Mouse (Mus musculus) lung, postnatal 10 days (tissue): ENCODE results near the gene Msi1.

ENCODE experiments used
- DNase-seq: peaks from one replicate; pipeline ENCODE4 v3.0.0; 2021

Gene Msi1

GRCm38 (mm10) chr5:115470766-115471531, 41.5 kb downstream of the Msi1 start:
- peak; percentile 72 for DNase-seq

DNA sequence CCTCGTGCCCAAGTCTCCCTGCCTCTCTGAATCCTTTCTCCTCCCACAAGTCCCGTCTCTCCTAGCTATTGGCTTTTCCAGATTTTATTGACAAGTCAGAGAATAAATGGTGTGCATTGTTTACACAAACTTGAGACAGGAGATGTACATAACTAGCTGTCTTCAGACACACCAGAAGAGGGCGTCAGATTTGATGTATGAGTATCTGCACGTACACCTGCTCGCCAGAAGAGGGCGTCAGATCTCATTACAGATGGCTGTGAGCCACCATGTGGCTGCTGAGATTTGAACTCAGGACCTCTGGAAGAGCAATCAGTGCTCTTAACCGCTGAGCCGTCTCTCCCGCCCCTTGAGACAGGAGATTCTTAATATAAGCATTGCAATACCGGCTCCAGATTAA, 43.8 kb downstream of the Msi1 start:
- DNase-seq = no peak

DNA sequence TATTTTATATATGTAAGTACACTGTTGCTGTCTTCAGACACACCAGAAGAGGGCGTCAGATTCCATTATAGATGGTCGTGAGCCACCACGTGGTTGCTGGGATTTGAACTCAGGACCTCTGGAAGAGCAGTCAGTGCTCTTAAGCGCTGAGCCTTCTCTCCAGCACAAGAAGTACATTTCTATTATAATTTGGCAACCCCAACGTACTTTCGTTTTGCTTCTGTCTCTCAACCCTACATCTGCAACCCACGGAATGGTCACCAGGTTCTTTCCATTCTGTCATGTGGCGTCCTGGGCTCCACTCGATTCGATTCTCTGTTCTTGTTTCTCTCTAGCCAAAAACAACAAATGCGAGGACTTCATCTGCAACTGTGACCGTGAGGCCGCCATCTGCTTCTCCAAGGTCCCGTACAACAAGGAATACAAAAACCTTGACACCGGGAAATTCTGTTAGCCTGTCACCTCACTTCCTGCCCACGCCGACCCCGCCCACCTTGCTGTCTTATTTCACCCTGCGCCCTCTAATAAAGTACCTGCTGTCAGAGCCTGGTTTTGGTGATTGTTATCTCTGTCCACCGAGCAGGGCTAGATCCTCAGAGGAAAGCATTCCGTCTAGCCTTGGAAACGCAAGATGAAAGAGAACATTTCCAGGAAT, 44.9 kb downstream of the Msi1 start:
- DNase-seq = no peak

DNA sequence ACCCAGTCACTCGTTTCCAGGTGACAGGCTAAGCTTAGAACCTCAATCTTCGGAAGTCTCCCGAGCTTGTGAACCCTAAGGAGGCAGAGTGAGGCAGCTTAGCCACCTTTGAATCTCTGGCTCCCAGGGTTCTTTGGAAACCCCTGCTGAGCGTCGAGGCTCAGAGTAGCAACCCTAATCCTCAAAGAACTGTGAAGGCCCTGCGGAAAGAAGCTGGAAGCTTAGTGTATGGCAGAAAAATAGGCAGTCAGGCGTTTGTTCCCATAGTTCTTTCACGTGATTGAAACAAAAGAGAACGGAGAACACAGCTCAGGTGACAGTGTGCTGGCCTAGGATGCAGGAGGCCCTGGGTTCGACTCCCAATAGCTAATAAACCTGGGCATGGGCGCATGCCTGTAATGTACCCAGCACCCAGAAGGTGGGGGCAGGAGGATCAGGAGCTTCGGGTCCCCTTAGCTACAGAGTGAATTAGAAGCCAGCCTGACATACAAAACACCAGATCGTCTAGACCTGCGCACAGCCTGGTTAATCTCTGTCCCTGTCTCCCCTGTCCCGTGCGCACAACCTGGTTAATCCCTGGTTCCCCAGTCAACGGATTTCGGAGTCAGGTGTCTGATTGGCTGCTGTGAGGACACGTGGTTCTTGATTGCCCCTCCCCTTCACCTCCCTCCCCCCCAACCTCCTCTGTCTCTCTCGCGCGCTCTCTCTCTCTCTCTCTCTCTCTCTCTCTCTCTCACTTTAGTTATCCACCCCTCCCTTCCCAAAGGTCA, 46.1 kb downstream of the Msi1 start:
- peak; percentile 50 for DNase-seq

- no peak for DNase-seq
Measured at GRCm38 (mm10) chr5:115476107-115476727, 46.8 kb downstream of the Msi1 start.

DNA sequence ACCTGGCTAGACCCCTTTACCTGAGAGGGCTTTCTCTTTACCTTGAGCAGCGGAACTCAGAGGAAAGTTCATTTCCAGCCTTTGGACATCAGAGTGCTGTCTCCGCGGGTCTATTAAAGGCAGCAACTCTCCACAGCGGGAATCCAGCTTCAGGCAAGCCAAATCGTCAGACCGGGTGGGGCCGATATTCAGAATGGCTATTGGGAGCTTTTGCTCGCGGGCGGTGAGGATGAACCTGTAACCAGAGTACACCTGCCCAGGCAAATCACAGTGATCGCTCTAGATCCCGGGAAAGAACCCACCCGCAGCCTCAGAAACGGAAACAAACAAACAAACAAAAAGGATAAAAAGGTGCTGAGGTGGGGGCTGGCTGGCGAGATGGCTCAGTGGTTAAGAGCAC, 50.2 kb downstream of the Msi1 start:
- DNase-seq = no peak

DNA sequence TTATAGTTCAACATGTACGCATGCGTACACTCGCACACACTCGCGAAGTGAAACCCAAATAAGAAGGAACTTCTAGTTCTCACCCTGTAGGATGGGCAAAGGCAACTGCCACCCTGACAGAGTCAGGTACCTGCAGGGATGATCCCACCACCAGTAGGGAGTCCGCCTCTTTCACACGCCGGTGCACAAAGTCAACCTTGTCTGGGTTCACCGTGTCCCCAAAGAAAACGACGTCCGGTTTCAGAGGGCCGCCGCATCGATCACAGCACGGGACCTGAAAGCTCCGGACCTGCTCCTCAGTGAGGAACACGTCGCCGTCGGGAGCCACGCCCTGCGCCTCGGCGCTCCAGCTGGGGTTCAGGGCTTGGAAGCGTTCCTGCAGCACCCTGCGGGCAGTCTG, 50.7 kb downstream of the Msi1 start:
- DNase-seq = peak; percentile 51

DNA sequence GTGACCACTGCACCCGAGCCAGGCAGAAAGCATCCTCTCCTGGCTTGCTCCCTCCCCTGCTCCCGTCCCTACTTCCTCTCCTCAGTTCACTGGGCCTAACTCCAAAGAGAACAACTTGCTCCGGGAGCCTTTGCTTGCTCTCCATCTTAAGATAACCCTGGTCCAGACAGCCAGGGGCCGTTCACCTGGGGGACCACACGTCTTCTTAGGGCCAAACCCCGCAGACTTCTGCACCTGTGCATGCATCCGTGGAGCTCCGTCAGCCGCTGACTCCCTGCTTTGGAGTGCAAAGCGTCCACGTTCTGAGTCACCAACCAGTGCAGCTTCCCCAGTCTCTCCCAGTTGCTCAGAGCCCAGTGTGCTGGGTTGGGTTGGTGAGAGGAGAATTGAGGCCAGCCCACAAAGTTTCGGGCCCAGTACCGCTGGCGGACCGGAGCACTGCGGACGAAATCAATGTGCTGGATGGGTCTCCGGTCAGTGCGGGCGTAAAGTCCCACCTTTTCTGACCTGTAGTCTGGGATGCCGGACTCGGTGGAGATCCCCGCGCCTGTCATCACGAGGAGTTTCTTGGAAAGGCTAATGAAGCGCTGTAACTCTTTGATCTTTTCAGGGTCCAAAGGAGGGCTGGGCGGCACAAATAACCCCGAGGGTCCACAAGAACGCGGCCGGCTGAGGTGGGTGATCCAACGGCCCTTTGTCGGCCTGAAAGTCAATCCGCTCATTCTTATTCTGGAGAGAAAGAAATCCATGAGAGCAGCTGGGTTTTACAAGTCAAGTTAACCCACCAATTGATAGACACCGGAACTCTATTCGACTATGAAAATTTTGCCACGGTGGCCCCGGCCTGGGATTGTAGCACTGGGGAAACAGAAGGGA, 53.2 kb downstream of the Msi1 start:
- DNase-seq = no peak

DNA sequence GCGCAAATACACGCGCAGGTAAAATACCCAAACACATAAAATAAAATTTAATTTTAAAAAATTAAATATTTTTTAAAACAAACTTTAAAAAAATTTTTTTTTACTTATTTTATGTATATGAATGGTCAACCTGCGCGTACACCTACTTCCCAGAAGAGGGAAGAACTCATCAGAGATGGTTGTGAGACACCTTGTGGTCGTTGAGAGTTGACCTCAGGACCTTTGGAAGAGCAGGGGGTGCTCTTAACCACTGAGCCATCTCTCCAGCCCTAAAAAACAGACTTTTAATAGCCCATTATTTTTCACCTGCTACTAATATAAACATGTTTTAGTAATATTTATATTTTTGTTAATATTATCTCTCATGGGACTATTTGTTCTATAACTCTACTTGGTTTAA, 54.0 kb downstream of the Msi1 start:
- DNase-seq = no peak

- DNase-seq = peak; percentile 93
Measured at GRCm38 (mm10) chr5:115483947-115484920, 54.8 kb downstream of the Msi1 start, which contains the start of gene Sirt4. Gene Sirt4, minus strand, starts transcription at chr5:115484725.

DNA sequence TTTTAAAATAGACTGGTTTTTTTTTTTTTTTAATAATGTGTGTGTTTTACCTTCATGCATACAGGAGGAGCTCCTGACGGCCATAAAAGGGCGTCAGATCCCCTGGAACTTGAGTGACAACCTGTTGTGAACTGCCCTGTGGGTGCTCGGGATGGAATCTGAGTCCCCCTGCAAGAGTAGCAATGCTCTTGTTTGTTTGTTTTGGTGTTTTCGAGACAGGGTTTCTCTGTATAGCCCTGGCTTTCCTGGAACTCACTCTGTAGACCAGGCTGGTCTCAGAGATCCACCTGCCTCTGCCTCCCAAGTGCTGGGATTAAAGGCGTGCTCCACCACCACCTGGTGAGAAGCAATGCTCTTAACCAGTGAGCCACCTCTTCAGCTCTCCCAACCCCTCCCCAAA, 55.6 kb downstream of the Msi1 start:
- no peak for DNase-seq

GRCm38 (mm10) chr5:115485489-115486205, 56.2 kb downstream of the Msi1 start:
- DNase-seq = no peak

DNA sequence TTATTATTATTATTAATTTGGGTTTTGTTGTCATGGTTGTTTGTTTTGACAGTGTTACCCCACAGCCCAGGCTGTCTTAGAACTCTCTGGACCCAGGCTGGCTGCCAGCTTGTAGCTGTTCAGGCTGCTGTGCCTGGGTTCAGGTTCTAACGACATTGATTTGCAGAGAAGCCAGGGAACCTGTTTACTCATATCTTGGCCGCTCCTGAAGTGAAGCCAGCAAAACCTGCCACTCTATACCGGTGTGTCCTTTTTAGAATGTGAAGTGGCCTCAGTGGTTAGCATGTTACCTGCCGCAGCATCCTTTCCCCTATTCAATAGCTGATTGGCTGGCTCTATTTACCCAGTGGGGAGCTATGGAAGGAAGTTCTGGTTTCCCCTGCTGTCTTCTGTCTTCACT, 57.3 kb downstream of the Msi1 start:
- no peak for DNase-seq

- no peak for DNase-seq
Measured at GRCm38 (mm10) chr5:115487353-115487752, 58.0 kb downstream of the Msi1 start.

GRCm38 (mm10) chr5:115487942-115488580, 58.7 kb downstream of the Msi1 start:
- DNase-seq = no peak

DNA sequence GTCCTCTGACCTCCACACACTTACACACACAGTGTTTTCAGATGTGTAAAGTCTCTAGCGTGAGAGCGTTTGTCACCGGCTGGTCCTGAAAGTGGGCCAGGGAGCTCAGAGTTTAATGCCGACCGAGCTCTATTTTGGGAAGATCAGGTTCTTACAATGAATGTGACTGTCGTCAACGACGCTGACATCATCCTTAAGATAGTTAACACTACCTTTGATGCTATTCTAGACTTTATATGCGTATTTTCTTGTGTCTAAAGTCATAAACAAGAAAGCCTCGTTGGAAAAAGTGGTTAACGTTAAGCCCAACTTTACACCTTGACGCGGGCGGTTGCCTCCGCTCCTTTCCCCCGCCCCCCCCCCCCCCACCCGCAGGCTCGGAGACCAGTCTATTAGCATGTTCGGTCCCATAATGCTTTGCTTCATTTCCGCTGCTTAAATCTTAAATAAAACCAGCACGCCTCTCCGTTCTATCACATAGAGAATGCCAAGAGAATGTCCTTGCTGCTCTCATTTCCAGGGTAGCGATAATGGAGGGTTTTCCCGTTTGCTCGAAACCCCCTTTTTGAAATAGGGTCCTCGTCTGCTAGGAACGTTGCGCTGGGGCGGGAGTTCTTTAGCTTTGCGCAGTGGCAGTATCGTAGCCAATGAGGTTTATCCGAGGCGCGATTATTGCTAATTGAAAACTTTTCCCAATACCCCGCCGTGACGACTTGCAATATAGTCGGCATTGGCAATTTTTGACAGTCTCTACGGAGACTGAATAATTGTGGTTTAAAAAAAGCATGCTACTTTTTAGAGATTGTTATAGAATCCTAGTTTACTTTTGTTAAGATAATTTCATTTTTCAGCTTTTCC, 59.7 kb downstream of the Msi1 start:
- peak; percentile 87 for DNase-seq

- DNase-seq = peak; percentile 91
Measured at GRCm38 (mm10) chr5:115489699-115490637, 60.6 kb downstream of the Msi1 start.

GRCm38 (mm10) chr5:115490638-115491000, 61.2 kb downstream of the Msi1 start:
- DNase-seq = no peak
